Mouse (Mus musculus) telencephalon, adult 2 months (tissue): ENCODE results near the gene Olfr1425.
A peak's percentile ranks its signal among the peaks of the same experiment; 100 is the strongest.
"Not testable (repeated sequence)": the region's sequence is repeated elsewhere in the genome, so short reads cannot be mapped to it uniquely, and the experiment has no call there.

Source experiments
- DNase-seq: peaks from one replicate; pipeline ENCODE4 v3.0.0-alpha.2; 2011; ENCODE audit warnings: low read depth, low spot score

Gene Olfr1425

GRCm38 (mm10) chr19:12077631-12078030, at the start of gene Olfr1425:
Olfr1425 (minus strand) TSS chr19:12077731.
- not testable (repeated sequence) for DNase-seq

- no peak for DNase-seq
Observed at GRCm38 (mm10) chr19:12123103-12123502, 45.6 kb upstream of the Olfr1425 start, which contains the start of gene Olfr76. Olfr76 (minus strand) TSS chr19:12123203.

GRCm38 (mm10) chr19:12116464-12116863, 38.9 kb upstream of the Olfr1425 start:
- DNase-seq = no peak

- DNase-seq = no peak
Observed at GRCm38 (mm10) chr19:12115797-12116196, 38.3 kb upstream of the Olfr1425 start, which contains the start of gene Olfr1428. Olfr1428 (minus strand) TSS chr19:12115897.

GRCm38 (mm10) chr19:12113807-12114206, 36.3 kb upstream of the Olfr1425 start:
- no peak for DNase-seq

- DNase-seq = peak; percentile 62
Observed at GRCm38 (mm10) chr19:12104541-12104940, 27.0 kb upstream of the Olfr1425 start.

- no peak for DNase-seq
Observed at GRCm38 (mm10) chr19:12103234-12103633, 25.7 kb upstream of the Olfr1425 start, which contains the start of gene Olfr1427. Olfr1427 (minus strand) TSS chr19:12103334.

- no peak for DNase-seq
Observed at GRCm38 (mm10) chr19:12091913-12092312, 14.4 kb upstream of the Olfr1425 start, which contains the start of gene Olfr1426. Olfr1426 (minus strand) TSS chr19:12092013.

- not testable (repeated sequence) for DNase-seq
Observed at GRCm38 (mm10) chr19:12069546-12069945, 8.0 kb downstream of the Olfr1425 start.

- DNase-seq = not testable (repeated sequence)
Observed at GRCm38 (mm10) chr19:12067806-12068205, 9.7 kb downstream of the Olfr1425 start.

- not testable (repeated sequence) for DNase-seq
Observed at GRCm38 (mm10) chr19:12062582-12062981, 14.9 kb downstream of the Olfr1425 start, which contains the start of gene Olfr1424. Olfr1424 (minus strand) TSS chr19:12062682.

- DNase-seq = no peak
Observed at GRCm38 (mm10) chr19:12043163-12043562, 34.4 kb downstream of the Olfr1425 start.

GRCm38 (mm10) chr19:12041217-12041616, 36.3 kb downstream of the Olfr1425 start, which contains the start of gene Olfr1423:
Olfr1423 (minus strand) TSS chr19:12041317.
- no peak for DNase-seq

GRCm38 (mm10) chr19:12037727-12038126, 39.8 kb downstream of the Olfr1425 start:
- no peak for DNase-seq

GRCm38 (mm10) chr19:12026606-12027005, 50.9 kb downstream of the Olfr1425 start:
- no peak for DNase-seq

- DNase-seq = no peak
Observed at GRCm38 (mm10) chr19:12025333-12025732, 52.2 kb downstream of the Olfr1425 start.

- no peak for DNase-seq
Observed at GRCm38 (mm10) chr19:12024149-12024548, 53.4 kb downstream of the Olfr1425 start.
